Mouse (Mus musculus) MEL (cell line): ENCODE data around the gene Klrk1. TPM values are rescaled to one million over a fixed set of nuclear protein-coding genes. Genes with fewer than 3 reads are reported as not detected.
"Not testable (repeated sequence)": the region's sequence is repeated elsewhere in the genome, so short reads cannot be mapped to it uniquely, and the experiment has no call there.

ENCODE experiments used
- DNase-seq: peaks from one replicate; pipeline ENCODE4 v3.0.0; 2011; ENCODE audit warnings: low read depth, low spot score
- H3K27ac ChIP-seq: 2 replicates; pipeline ENCODE4 v1.5.1; 2012; ENCODE audit warnings: low read depth, mild to moderate bottlenecking, control low read depth, low read length, moderate library complexity; ENCODE audit not compliant: control insufficient read depth
- H3K27me3 ChIP-seq, 2 experiments: fragments of 150-350 bp in 1 of 2; sonication (generic) in 1 of 2; 2 replicates each; pipeline ENCODE4 v1.6.1; 2012; ENCODE audit warnings: low read length in 2 of 2, mild to moderate bottlenecking in 2 of 2, improper control_type of control experiment in 1 of 2, moderate library complexity in 1 of 2; ENCODE audit not compliant: insufficient read depth in 2 of 2, control insufficient read depth in 1 of 2
- H3K36me3 ChIP-seq, 2 experiments: 2 replicates each; pipeline ENCODE4 v1.6.1; 2012 to 2014; ENCODE audit warnings: low read length in 2 of 2, improper control_type of control experiment in 1 of 2, inconsistent platforms in 1 of 2, mild to moderate bottlenecking in 1 of 2; ENCODE audit not compliant: insufficient read depth in 2 of 2, control insufficient read depth in 1 of 2
- H3K4me1 ChIP-seq, 2 experiments: fragments of 150-350 bp in 1 of 2; sonication (generic) in 1 of 2; 2 replicates each; pipeline ENCODE4 v1.6.1; 2012; ENCODE audit warnings: low read length in 2 of 2, improper control_type of control experiment in 1 of 2, mild to moderate bottlenecking in 1 of 2; ENCODE audit not compliant: insufficient read depth in 2 of 2, control insufficient read depth in 1 of 2
- H3K4me3 ChIP-seq, 2 experiments: fragments of 150-350 bp in 1 of 2; sonication (generic) in 1 of 2; 2 replicates each; pipeline ENCODE4 v1.5.1; 2012; ENCODE audit warnings: low read depth in 2 of 2, low read length in 2 of 2, mild to moderate bottlenecking in 2 of 2, moderate library complexity in 2 of 2, control low read depth in 1 of 2, improper control_type of control experiment in 1 of 2; ENCODE audit not compliant: control insufficient read depth in 1 of 2, insufficient read depth in 1 of 2
- H3K79me2 ChIP-seq: 2 replicates; pipeline ENCODE4 v1.6.1; 2012; ENCODE audit warnings: mild to moderate bottlenecking, low read length, moderate library complexity; ENCODE audit not compliant: control insufficient read depth, poor library complexity, insufficient read depth
- H3K9ac ChIP-seq: 2 replicates; pipeline ENCODE4 v1.6.1; 2012; ENCODE audit warnings: low read depth, mild to moderate bottlenecking, control low read depth, low read length, moderate library complexity; ENCODE audit not compliant: control insufficient read depth, poor library complexity, severe bottlenecking
- H3K9me3 ChIP-seq: fragments of 150-350 bp; sonication (generic); replicated peaks from 2 replicates; pipeline ENCODE4 v1.6.1; 2012; ENCODE audit warnings: mild to moderate bottlenecking, low read length, improper control_type of control experiment, moderate library complexity; ENCODE audit not compliant: insufficient read depth
- CHD2 ChIP-seq: IDR thresholded peaks from 2 replicates; pipeline ENCODE4 v1.6.1; 2011; ENCODE audit warnings: low read length, improper control_type of control experiment
- CTCF ChIP-seq, 3 experiments: IDR thresholded peaks in 2 of 3; conservative IDR thresholded peaks in 1 of 3; 2 replicates each; pipeline ENCODE4 v1.5.1; 2011 to 2012; ENCODE audit warnings: low read length in 3 of 3, low read depth in 2 of 3, mild to moderate bottlenecking in 2 of 3, improper control_type of control experiment in 1 of 3, inconsistent platforms in 1 of 3, mixed read lengths in 1 of 3, moderate library complexity in 1 of 3; ENCODE audit not compliant: control insufficient read depth in 1 of 3, insufficient read depth in 1 of 3, poor library complexity in 1 of 3, severe bottlenecking in 1 of 3
- E2F4 ChIP-seq: IDR thresholded peaks from 2 replicates; pipeline ENCODE4 v1.6.1; 2011; ENCODE audit warnings: low read depth, low read length, improper control_type of control experiment, borderline replicate concordance
- ELF1 ChIP-seq: IDR thresholded peaks from 2 replicates; pipeline ENCODE4 v1.6.1; 2014; ENCODE audit warnings: low read depth, mild to moderate bottlenecking, inconsistent platforms, low read length, improper control_type of control experiment, moderate library complexity
- KAT2A ChIP-seq: conservative IDR thresholded peaks from 2 replicates; pipeline ENCODE4 v1.6.1; 2012; ENCODE audit warnings: low read depth, low read length, improper control_type of control experiment, inconsistent platforms
- MAX ChIP-seq: IDR thresholded peaks from 2 replicates; pipeline ENCODE4 v1.6.1; 2011; ENCODE audit warnings: low read length, improper control_type of control experiment
- MEF2A ChIP-seq: IDR thresholded peaks from 2 replicates; pipeline ENCODE4 v1.6.1; 2014; ENCODE audit warnings: low read depth, mild to moderate bottlenecking, inconsistent platforms, low read length, improper control_type of control experiment; ENCODE audit not compliant: poor library complexity, insufficient replicate concordance, severe bottlenecking; ENCODE audit errors: extremely low read depth
- MYB ChIP-seq: IDR thresholded peaks from 2 replicates; pipeline ENCODE4 v1.6.1; 2011; ENCODE audit warnings: mild to moderate bottlenecking, low read depth, low read length, improper control_type of control experiment
- POLR2AphosphoS2 ChIP-seq: IDR thresholded peaks from 2 replicates; pipeline ENCODE4 v1.6.1; 2011; ENCODE audit warnings: low read length, improper control_type of control experiment
- TAL1 ChIP-seq: IDR thresholded peaks from 2 replicates; pipeline ENCODE4 v1.6.1; 2012; ENCODE audit warnings: mild to moderate bottlenecking, inconsistent platforms, low read length, moderate library complexity, mixed read lengths
- TBP ChIP-seq: IDR thresholded peaks from 2 replicates; pipeline ENCODE4 v1.8.0; 2011; ENCODE audit warnings: low read depth, low read length, improper control_type of control experiment
- UBTF ChIP-seq: IDR thresholded peaks from 2 replicates; pipeline ENCODE4 v1.6.1; 2012; ENCODE audit warnings: low read depth, mild to moderate bottlenecking, inconsistent platforms, low read length, improper control_type of control experiment, moderate library complexity, borderline replicate concordance; ENCODE audit not compliant: insufficient read depth
- ZC3H11A ChIP-seq: IDR thresholded peaks from 2 replicates; pipeline ENCODE4 v1.6.1; 2012; ENCODE audit warnings: low read depth, mild to moderate bottlenecking, inconsistent platforms, low read length, improper control_type of control experiment
- ZMIZ1 ChIP-seq: IDR thresholded peaks from 2 replicates; pipeline ENCODE4 v1.6.1; 2012; ENCODE audit warnings: low read depth, mild to moderate bottlenecking, inconsistent platforms, low read length, improper control_type of control experiment, moderate library complexity
- polyA plus RNA-seq, 2 experiments: library from polyadenylated mRNA; stranded (reverse) in 1 of 2; unstranded in 1 of 2; fragments of >175 nt in 1 of 2; fragments of >200 nt in 1 of 2; gene quantifications; 2 replicates each; pipeline versions ENCODE4 v1.2.1 to v1.2.4; 2012; ENCODE audit warnings: low replicate concordance in 2 of 2, low read depth in 1 of 2; ENCODE audit not compliant: insufficient read length in 2 of 2, insufficient read depth in 1 of 2, missing spikeins in 1 of 2
- total RNA-seq: library from RNA; depleted of rRNA; stranded (reverse); fragments of 300-350 nt; gene quantifications from 2 replicates; pipeline ENCODE4 v1.2.3, GENCODE M21; 2012; rRNA removed

The Klrk1 gene
- total RNA-seq (not detected in 2 replicates), polyA plus RNA-seq (not detected)

DNA sequence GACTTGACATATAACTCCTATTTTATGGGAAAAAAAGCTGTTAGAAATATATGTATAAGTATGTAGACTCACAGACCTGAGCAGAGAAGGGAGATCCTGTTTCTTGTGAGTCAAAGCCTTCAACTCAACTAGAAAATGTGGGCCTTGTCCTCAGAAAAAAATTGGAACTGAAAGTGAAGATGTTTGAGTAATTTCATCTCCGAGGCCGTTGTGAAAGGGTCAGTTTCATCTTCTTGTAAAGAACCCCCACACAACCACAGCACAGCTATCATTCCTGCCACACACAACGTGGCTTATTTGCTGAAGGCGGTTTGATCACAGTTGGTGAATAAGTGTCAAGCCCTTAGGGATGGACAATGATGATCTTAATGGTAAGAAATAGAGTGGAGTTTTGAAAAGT lies at the start of gene Klrk1:
Gene Klrk1 (minus strand): TSS at position 130 of the 400 bp plus-strand sequence.
- H3K36me3 ChIP-seq, result no peaks in the 10 kb centered on the region
- no peak within 1 kb of the TSS for H3K27ac ChIP-seq
- H3K4me1 ChIP-seq, result no peaks in the 10 kb centered on the region
- H3K27me3 ChIP-seq, result no peaks in the 10 kb centered on the region
- no peak within 1 kb of the TSS for H3K4me3 ChIP-seq
- no peaks in the 10 kb centered on the region for H3K9me3 ChIP-seq
- no peak for TF ChIP-seq ELF1
- TF ChIP-seq E2F4, result no peak
- TF ChIP-seq ZMIZ1, result no peak
- no peak for TF ChIP-seq TBP
- no peak for TF ChIP-seq CHD2
- no peak for TF ChIP-seq MEF2A
- no peak for TF ChIP-seq CTCF (IDR thresholded peaks at IDR 0.05 in 2 of 3, conservative IDR thresholded peaks at IDR 0.05 in 1 of 3; ENCODE audit: control insufficient read depth in 1 of 3, insufficient read depth in 1 of 3, low read depth in 2 of 3, low read length in 3 of 3, poor library complexity in 1 of 3, severe bottlenecking in 1 of 3)
- TF ChIP-seq MYB, result no peak
- TF ChIP-seq KAT2A, result no peak
- no peak for TF ChIP-seq POLR2AphosphoS2
- TF ChIP-seq ZC3H11A, result no peak
- no peak for TF ChIP-seq MAX
- no peak for TF ChIP-seq TAL1
- no peak for TF ChIP-seq UBTF
- no peak for DNase-seq
- no peak within 1 kb of the TSS for H3K9ac ChIP-seq
- H3K79me2 ChIP-seq, result no peaks in the 10 kb centered on the region

DNA sequence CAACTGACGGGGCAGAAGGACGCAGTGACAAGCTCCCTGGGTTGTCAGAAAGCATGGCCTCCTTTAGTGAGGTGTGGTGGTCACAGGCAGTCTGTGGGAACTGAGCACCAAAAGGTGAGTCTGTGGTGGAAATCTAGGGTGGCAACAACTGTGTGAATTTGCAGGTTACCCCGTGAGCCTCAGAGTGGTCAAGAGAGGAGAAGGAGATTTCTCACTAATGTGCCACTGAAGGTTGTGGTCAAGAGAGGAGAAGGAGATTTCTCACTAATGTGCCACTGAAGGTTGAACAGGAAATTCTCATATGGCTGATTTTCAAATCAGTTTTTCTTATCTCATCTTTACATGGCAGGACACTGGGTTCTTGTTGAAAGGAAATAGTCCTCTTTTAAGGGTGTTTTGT lies 37.6 kb upstream of the Klrk1 start:
- DNase-seq, H3K4me3 ChIP-seq, H3K79me2 ChIP-seq, H3K27ac ChIP-seq, H3K4me1 ChIP-seq, H3K9me3 ChIP-seq, H3K9ac ChIP-seq, H3K27me3 ChIP-seq, H3K36me3 ChIP-seq: not testable (repeated sequence)

DNA sequence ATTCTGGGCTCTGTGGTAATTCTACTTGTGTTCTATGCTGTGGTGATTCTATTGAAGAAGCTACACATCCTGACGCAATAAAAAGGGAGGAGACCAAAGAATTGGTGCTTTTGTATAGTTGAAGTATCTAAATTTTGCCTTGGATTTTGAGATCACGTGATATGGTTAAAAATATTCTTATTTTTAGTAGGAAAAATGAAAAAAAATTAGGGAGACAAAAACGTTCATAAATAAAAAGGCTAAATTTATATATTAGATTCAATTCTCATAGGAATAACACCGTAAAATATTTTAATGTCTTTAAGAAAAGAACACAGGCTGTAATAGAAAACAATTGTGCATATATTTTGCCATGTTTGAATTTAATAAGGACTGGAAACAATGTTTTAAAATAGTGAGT lies 36.9 kb upstream of the Klrk1 start, which contains the start of gene Klrc2:
Gene Klrc2 (minus strand): TSS at position 101 of the 400 bp plus-strand sequence.
- not testable (repeated sequence) for DNase-seq, H3K9me3 ChIP-seq, H3K27ac ChIP-seq, H3K36me3 ChIP-seq, H3K4me1 ChIP-seq, H3K27me3 ChIP-seq, H3K9ac ChIP-seq, H3K4me3 ChIP-seq, H3K79me2 ChIP-seq

DNA sequence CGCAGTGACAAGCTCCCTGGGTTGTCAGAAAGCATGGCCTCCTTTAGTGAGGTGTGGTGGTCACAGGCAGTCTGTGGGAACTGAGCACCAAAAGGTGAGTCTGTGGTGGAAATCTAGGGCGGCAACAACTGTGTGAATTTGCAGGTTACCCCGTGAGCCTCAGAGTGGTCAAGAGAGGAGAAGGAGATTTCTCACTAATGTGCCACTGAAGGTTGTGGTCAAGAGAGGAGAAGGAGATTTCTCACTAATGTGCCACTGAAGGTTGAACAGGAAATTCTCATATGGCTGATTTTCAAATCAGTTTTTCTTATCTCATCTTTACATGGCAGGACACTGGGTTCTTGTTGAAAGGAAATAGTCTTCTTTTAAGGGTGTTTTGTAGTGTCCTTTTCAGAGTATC lies 20.4 kb upstream of the Klrk1 start:
- not testable (repeated sequence) for H3K4me3 ChIP-seq, H3K27ac ChIP-seq, H3K36me3 ChIP-seq, H3K9ac ChIP-seq, H3K79me2 ChIP-seq, H3K9me3 ChIP-seq, H3K27me3 ChIP-seq, DNase-seq, H3K4me1 ChIP-seq

DNA sequence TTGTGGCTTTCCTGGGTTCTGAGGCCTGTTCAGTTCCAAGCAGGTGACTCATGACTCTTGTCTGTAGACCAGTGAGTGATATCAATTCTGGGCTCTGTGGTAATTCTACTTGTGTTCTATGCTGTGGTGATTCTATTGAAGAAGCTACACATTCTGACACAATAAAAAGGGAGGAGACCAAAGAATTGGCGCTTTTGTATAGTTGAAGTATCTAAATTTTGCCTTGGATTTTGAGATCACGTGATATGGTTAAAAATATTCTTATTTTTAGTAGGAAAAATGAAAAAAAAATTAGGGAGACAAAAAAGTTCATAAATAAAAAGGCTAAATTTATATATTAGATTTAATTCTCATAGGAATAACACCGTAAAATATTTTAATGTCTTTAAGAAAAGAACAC lies 19.6 kb upstream of the Klrk1 start, which contains the start of gene Klrc3:
Gene Klrc3 (minus strand): TSS at position 101 of the 400 bp plus-strand sequence.
- H3K36me3 ChIP-seq, H3K27ac ChIP-seq, H3K9me3 ChIP-seq, H3K27me3 ChIP-seq, H3K9ac ChIP-seq, H3K4me1 ChIP-seq, H3K4me3 ChIP-seq, H3K79me2 ChIP-seq, DNase-seq: not testable (repeated sequence)
